Comparison of ENCODE assay signal across 8 mouse cellular contexts in the genomic region with DNA sequence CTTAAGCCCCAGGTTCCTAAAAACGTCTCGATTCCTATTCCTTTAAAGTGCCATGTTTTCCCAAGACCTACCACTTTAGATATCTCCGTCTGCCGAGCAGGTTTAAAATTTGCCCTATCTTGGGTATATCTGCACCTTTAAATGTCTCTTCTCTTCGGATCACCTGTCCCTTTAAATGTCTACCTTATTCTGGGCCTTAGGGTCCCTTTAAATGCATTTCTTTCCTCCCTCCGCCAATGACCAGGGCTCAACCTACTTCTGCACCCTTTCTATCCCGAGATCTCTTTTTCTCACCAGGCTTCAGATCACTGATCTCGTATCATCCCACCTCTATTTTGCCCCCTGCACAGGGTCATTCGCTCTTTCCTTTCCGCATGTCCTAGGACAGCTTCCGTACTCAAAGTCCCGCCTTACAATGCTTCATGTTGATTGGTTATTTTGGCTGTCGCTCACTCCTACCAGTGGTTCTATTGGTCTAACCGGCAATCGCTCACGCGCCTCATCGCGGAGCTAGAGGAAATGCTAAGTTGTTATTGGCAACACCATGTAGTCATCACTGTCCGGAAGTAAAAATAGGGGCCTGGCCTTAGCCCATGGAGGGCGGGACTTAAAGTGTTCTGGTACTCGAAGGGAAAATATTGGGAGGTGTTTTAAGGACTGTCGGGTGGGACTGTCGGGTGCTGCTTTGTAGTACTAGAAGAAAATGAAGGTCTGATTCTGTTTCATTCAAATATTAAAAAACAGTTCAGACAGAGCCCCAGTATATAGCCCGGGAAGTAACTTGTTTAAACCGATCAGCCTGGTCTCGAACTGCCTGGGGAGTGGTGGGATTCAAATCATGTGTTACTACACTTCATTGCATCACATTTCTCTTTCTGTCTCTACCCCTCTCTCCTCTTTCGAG. TPM values are rescaled to one million over a fixed set of nuclear protein-coding genes. Genes with fewer than 3 reads are reported as not detected.
A peak's percentile ranks its signal among the peaks of the same experiment; 100 is the strongest.
DNase-seq lines count a peak whose midpoint lies in the region; ATAC-seq and TF ChIP-seq lines count a peak whose summit lies in the region.

A gene (minus strand): TSS at position 381 of the 904 bp plus-strand sequence.

- peak within 1 kb of the TSS; percentile 62 for H3K9ac ChIP-seq in heart, embryonic 15.5 days
- peak within 1 kb of the TSS; percentile 76 for H3K9ac ChIP-seq in liver, embryonic 14.5 days (replicated peaks)
- H3K9ac ChIP-seq in neural tube, embryonic 11.5 days (ENCODE audit: low read length), result peak within 1 kb of the TSS; percentile 61
- peak within 1 kb of the TSS; percentile 64 for H3K9ac ChIP-seq in stomach, postnatal 0 days (ENCODE audit: low read length)

- peak; percentile 76; the same call in 1 of the 2 replicates for TF ChIP-seq EP300 in liver, embryonic 14.5 days (IDR thresholded peaks at IDR 0.05; ENCODE audit: low read depth)
- peak; percentile 87 for TF ChIP-seq EP300 in stomach, postnatal 0 days (optimal IDR thresholded peaks at IDR 0.05)

- no peak for TF ChIP-seq CTCF in liver, embryonic 14.5 days (IDR thresholded peaks at IDR 0.05; ENCODE audit: low read depth)
- TF ChIP-seq CTCF in stomach, postnatal 0 days (IDR thresholded peaks at IDR 0.05; ENCODE audit: low read depth), result no peak

- ATAC-seq in heart, embryonic 15.5 days (replicated peaks; ENCODE audit: insufficient number of reproducible peaks, insufficient read depth, low FRiP score, low read depth), result peak; percentile 99
- ATAC-seq in liver, embryonic 14.5 days (ENCODE audit: insufficient read depth), result peak; percentile 99
- peak; percentile 98 for ATAC-seq in neural tube, embryonic 11.5 days (ENCODE audit: insufficient read depth, low FRiP score, low TSS enrichment)
- ATAC-seq in stomach, postnatal 0 days (ENCODE audit: low FRiP score, low TSS enrichment), result peak; percentile 98

- peaks cover 21% of the 10 kb centered on the region for H3K4me1 ChIP-seq in forebrain, embryonic 10.5 days
- H3K4me1 ChIP-seq in heart, embryonic 15.5 days (replicated peaks), result peaks cover 9% of the 10 kb centered on the region
- peaks cover 5 to 12% of the 10 kb centered on the region in 2 experiments for H3K4me1 ChIP-seq in liver, embryonic 14.5 days (replicated peaks; ENCODE audit: control insufficient read depth in 2 of 2, insufficient read depth in 2 of 2, low read length in 1 of 2)
- H3K4me1 ChIP-seq in neural tube, embryonic 11.5 days (ENCODE audit: control insufficient read depth, insufficient read depth, low read length), result peaks cover 7% of the 10 kb centered on the region
- H3K4me1 ChIP-seq in stomach, postnatal 0 days (replicated peaks; ENCODE audit: control insufficient read depth, insufficient read depth), result peaks cover 3% of the 10 kb centered on the region

- H3K9me3 ChIP-seq in forebrain, embryonic 10.5 days, result no peaks in the 10 kb centered on the region
- H3K9me3 ChIP-seq in heart, embryonic 15.5 days (replicated peaks), result no peaks in the 10 kb centered on the region
- H3K9me3 ChIP-seq in liver, embryonic 14.5 days (ENCODE audit: control insufficient read depth, low read length), result no peaks in the 10 kb centered on the region
- H3K9me3 ChIP-seq in neural tube, embryonic 11.5 days (ENCODE audit: control insufficient read depth, low read length), result no peaks in the 10 kb centered on the region
- no peaks in the 10 kb centered on the region for H3K9me3 ChIP-seq in stomach, postnatal 0 days (ENCODE audit: control insufficient read depth, low read length)

- H3K4me3 ChIP-seq in forebrain, embryonic 10.5 days, result peak within 1 kb of the TSS; percentile 67
- H3K4me3 ChIP-seq in heart, embryonic 15.5 days, result peak within 1 kb of the TSS; percentile 64
- H3K4me3 ChIP-seq in liver, embryonic 14.5 days (ENCODE audit: insufficient read depth in 1 of 2, low read depth in 2 of 2, low read length in 2 of 2), result peak within 1 kb of the TSS; percentile 78 to 94
- peak within 1 kb of the TSS; percentile 54 for H3K4me3 ChIP-seq in neural tube, embryonic 11.5 days (ENCODE audit: low read depth, low read length)
- peak within 1 kb of the TSS; percentile 58 for H3K4me3 ChIP-seq in stomach, postnatal 0 days (ENCODE audit: low read depth, low read length)

- peaks cover 62% of the 10 kb centered on the region for H3K36me3 ChIP-seq in forebrain, embryonic 10.5 days (replicated peaks)
- H3K36me3 ChIP-seq in heart, embryonic 15.5 days, result peaks cover 35% of the 10 kb centered on the region
- H3K36me3 ChIP-seq in liver, embryonic 14.5 days (replicated peaks; ENCODE audit: control insufficient read depth, insufficient read depth, low read depth), result peaks cover 28% of the 10 kb centered on the region
- H3K36me3 ChIP-seq in neural tube, embryonic 11.5 days (ENCODE audit: control insufficient read depth, insufficient read depth, low read length), result peaks cover 11% of the 10 kb centered on the region
- peaks cover 8% of the 10 kb centered on the region for H3K36me3 ChIP-seq in stomach, postnatal 0 days (ENCODE audit: control insufficient read depth, insufficient read depth, low read length)

- 8% methylated on average over 28 of the region's 28 CpGs for WGBS in forebrain, embryonic 10.5 days
- WGBS in heart, embryonic 15.5 days, result 5% methylated on average over 28 of the region's 28 CpGs
- WGBS in liver, embryonic 14.5 days (ENCODE audit: insufficient replicate concordance), result 5% methylated on average over 28 of the region's 28 CpGs
- 6% methylated on average over 28 of the region's 28 CpGs for WGBS in neural tube, embryonic 11.5 days
- 6% methylated on average over 28 of the region's 28 CpGs for whole genome bisulfite sequencing in stomach, postnatal 0 days

- no peaks in the 10 kb centered on the region for H3K27me3 ChIP-seq in forebrain, embryonic 10.5 days (ENCODE audit: poor library complexity, severe bottlenecking)
- H3K27me3 ChIP-seq in heart, embryonic 15.5 days, result no peaks in the 10 kb centered on the region
- no peaks in the 10 kb centered on the region for H3K27me3 ChIP-seq in liver, embryonic 14.5 days (ENCODE audit: control insufficient read depth, insufficient read depth, low read length)
- no peaks in the 10 kb centered on the region for H3K27me3 ChIP-seq in neural tube, embryonic 11.5 days (ENCODE audit: control insufficient read depth, insufficient read depth, low read length)
- no peaks in the 10 kb centered on the region for H3K27me3 ChIP-seq in stomach, postnatal 0 days (ENCODE audit: control insufficient read depth, insufficient read depth, low read length)

- peak within 1 kb of the TSS; percentile 80 for H3K4me2 ChIP-seq in heart, embryonic 15.5 days
- peak within 1 kb of the TSS; percentile 91 for H3K4me2 ChIP-seq in liver, embryonic 14.5 days (ENCODE audit: low read depth)
- H3K4me2 ChIP-seq in neural tube, embryonic 11.5 days (ENCODE audit: low read depth), result peak within 1 kb of the TSS; percentile 69
- peak within 1 kb of the TSS; percentile 66 for H3K4me2 ChIP-seq in stomach, postnatal 0 days (replicated peaks; ENCODE audit: low read depth)

- H3K27ac ChIP-seq in forebrain, embryonic 10.5 days, result peak within 1 kb of the TSS; percentile 82
- peak within 1 kb of the TSS; percentile 53 for H3K27ac ChIP-seq in heart, embryonic 15.5 days
- peak within 1 kb of the TSS; percentile 31 for H3K27ac ChIP-seq in liver, embryonic 14.5 days
- no peak within 1 kb of the TSS for H3K27ac ChIP-seq in neural tube, embryonic 11.5 days (ENCODE audit: low read depth, low read length)
- H3K27ac ChIP-seq in stomach, postnatal 0 days (replicated peaks), result peak within 1 kb of the TSS; percentile 61; the same call in 1 of the 2 replicates

- DNase-seq in CD8-positive naive resting alpha-beta T cell, adult 2 months (ENCODE audit: low read depth in 2 of 2, low spot score in 2 of 2), result peak; percentile 96 to 99
- DNase-seq in c-Kit-positive CD71-negative TER-119-negative erythroid progenitor cells, embryonic 14.5 days (ENCODE audit: low read depth), result peak; percentile 100
- peak; percentile 95 for DNase-seq in forebrain, embryonic 10.5 days (ENCODE audit: extremely low spot score, low spot score)
- peak; percentile 98 to 99 for DNase-seq in kidney, postnatal 25 days
- DNase-seq in liver, embryonic 14.5 days (ENCODE audit: low read depth in 3 of 3, low spot score in 3 of 3), result peak; percentile 99 to 100 (median 99)
- peak; percentile 97 for DNase-seq in neural tube, embryonic 11.5 days (ENCODE audit: low spot score)
- peak; percentile 95 for DNase-seq in stomach, postnatal 0 days (ENCODE audit: low spot score)

RNA-seq across cellular contexts. Expression of the gene that starts here (rescaled TPM):
- polyA plus RNA-seq in forebrain, embryonic 10.5 days (2016; fragmentation: Nextera tagmentation; extraction: Ambion mirVana), result 27.0 and 29.8 TPM in 2 replicates
- polyA plus RNA-seq in heart, embryonic 15.5 days (2015; fragmentation: Nextera tagmentation; extraction: Ambion mirVana), result 34.0 and 35.1 TPM in 2 replicates
- 8.7 and 9.2 TPM in 2 replicates for polyA plus RNA-seq in liver, embryonic 14.5 days (2012; rRNA removed)
- polyA plus RNA-seq in liver, embryonic 14.5 days (2014; fragmentation: Nextera tagmentation; extraction: Ambion mirVana), result 13.0 and 13.2 TPM in 2 replicates
- polyA plus RNA-seq in neural tube, embryonic 11.5 days (2014; fragmentation: Nextera tagmentation; extraction: Ambion mirVana), result 29.4 and 30.9 TPM in 2 replicates
- 20.9 and 22.6 TPM in 2 replicates for polyA plus RNA-seq in stomach, postnatal 0 days (2015; fragmentation: Nextera tagmentation; extraction: Ambion mirVana)
